Mouse (Mus musculus) stomach, embryonic 14.5 days (tissue): ENCODE measurements at regions not wholly inside any gene's neighbourhood (a gene's known extent, or its start where the extent isn't known, plus 50 kb on each side); places are given as distances from the start of the nearest gene placed in this dataset.
A peak's percentile ranks its signal among the peaks of the same experiment; 100 is the strongest.

Experiments used
- ATAC-seq: fragments of 200-750 bp; cut with Nextera tagmentation; 2 replicates; pipeline ENCODE4 v1.8.0; 2017; ENCODE audit warnings: low read depth, moderate TSS enrichment; ENCODE audit not compliant: insufficient number of reproducible peaks, insufficient read depth, low FRiP score
- H3K27ac ChIP-seq: fragments of 300-500 bp; sonication (generic); 2 replicates; pipeline ENCODE4 v1.5.1; 2014; ENCODE audit warnings: mild to moderate bottlenecking, low read length, moderate library complexity, mixed read lengths
- H3K27me3 ChIP-seq: fragments of 300-500 bp; sonication (generic); 2 replicates; pipeline ENCODE4 v1.6.1; 2014; ENCODE audit warnings: low read length, control low read depth, mixed read lengths; ENCODE audit not compliant: control insufficient read depth, insufficient read depth
- H3K36me3 ChIP-seq: fragments of 300-500 bp; sonication (generic); 2 replicates; pipeline ENCODE4 v1.6.1; 2014; ENCODE audit warnings: mild to moderate bottlenecking, control low read depth, low read length, moderate library complexity, mixed read lengths; ENCODE audit not compliant: control insufficient read depth, insufficient read depth
- H3K4me1 ChIP-seq: fragments of 300-500 bp; sonication (generic); 2 replicates; pipeline ENCODE4 v1.6.1; 2014; ENCODE audit warnings: low read length, control low read depth, mixed read lengths; ENCODE audit not compliant: control insufficient read depth, insufficient read depth
- H3K4me2 ChIP-seq: fragments of 300-500 bp; sonication (generic); replicated peaks from 2 replicates; pipeline ENCODE4 v1.6.1; 2014; ENCODE audit warnings: low read depth, low read length, control low read depth
- H3K4me3 ChIP-seq: fragments of 300-500 bp; sonication (generic); 2 replicates; pipeline ENCODE4 v1.5.1; 2014; ENCODE audit warnings: low read depth, low read length, control low read depth
- H3K9ac ChIP-seq: fragments of 300-500 bp; sonication (generic); replicated peaks from 2 replicates; pipeline ENCODE4 v1.6.1; 2014; ENCODE audit warnings: low read depth, mild to moderate bottlenecking, control low read depth, low read length, moderate library complexity, mixed read lengths
- H3K9me3 ChIP-seq: fragments of 300-500 bp; sonication (generic); 2 replicates; pipeline ENCODE4 v1.6.1; 2016; ENCODE audit warnings: low read depth, low read length, control low read depth; ENCODE audit not compliant: control insufficient read depth
- WGBS: fragments of 180-500 bp; shearing (Covaris S2); extraction: QIAGEN DNeasy Blood & Tissue Kit; methylation state at CpG from one replicate; pipeline ENCODE4 v1.1.7; 2014; 5-methylcytosine and 5-hydroxymethylcytosine counted together

GRCm38 (mm10) chrX:11585353-11585752 is 257.7 kb downstream of the H2al1j start:
- WGBS, result 72% methylated on average over 5 of the region's 5 CpGs
- H3K4me1 ChIP-seq, result no peaks in the 10 kb centered on the region
- H3K4me2 ChIP-seq, result no peak overlapping the region
- H3K27me3 ChIP-seq, result no peaks in the 10 kb centered on the region
- H3K36me3 ChIP-seq, result no peaks in the 10 kb centered on the region
- H3K4me3 ChIP-seq, result no peak overlapping the region
- H3K9ac ChIP-seq, result no peak overlapping the region
- H3K27ac ChIP-seq, result no peak overlapping the region
- ATAC-seq, result no peak
- no peaks in the 10 kb centered on the region for H3K9me3 ChIP-seq

GRCm38 (mm10) chrX:11591391-11592187 is 264.0 kb downstream of the H2al1j start:
- no peak overlapping the region for H3K4me2 ChIP-seq
- H3K27me3 ChIP-seq, result no peaks in the 10 kb centered on the region
- H3K4me3 ChIP-seq, result no peak overlapping the region
- no peak for ATAC-seq
- H3K27ac ChIP-seq, result no peak overlapping the region
- H3K9me3 ChIP-seq, result no peaks in the 10 kb centered on the region
- no peak overlapping the region for H3K9ac ChIP-seq
- WGBS, result 33% methylated on average over 10 of the region's 10 CpGs
- H3K36me3 ChIP-seq, result no peaks in the 10 kb centered on the region
- 0 out of 2 replicates have a peak, but pooled peaks cover 3% of the 10 kb centered on the region for H3K4me1 ChIP-seq

GRCm38 (mm10) chrX:11594542-11594941 is 266.9 kb downstream of the H2al1j start:
- ATAC-seq, result no peak
- H3K36me3 ChIP-seq, result no peaks in the 10 kb centered on the region
- no peak overlapping the region for H3K9ac ChIP-seq
- no peak overlapping the region for H3K27ac ChIP-seq
- WGBS, result 49% methylated on average over 3 of the region's 3 CpGs
- H3K4me3 ChIP-seq, result no peak overlapping the region
- H3K4me1 ChIP-seq, result 0 out of 2 replicates have a peak, but pooled peaks cover 3% of the 10 kb centered on the region
- no peaks in the 10 kb centered on the region for H3K9me3 ChIP-seq
- no peaks in the 10 kb centered on the region for H3K27me3 ChIP-seq
- no peak overlapping the region for H3K4me2 ChIP-seq

GRCm38 (mm10) chrX:11597548-11597947 is 269.9 kb downstream of the H2al1j start:
- ATAC-seq, result no peak

GRCm38 (mm10) chrX:11614237-11614636 is 286.6 kb downstream of the H2al1j start:
- no peaks in the 10 kb centered on the region for H3K27me3 ChIP-seq
- 31% methylated on average over 8 of the region's 8 CpGs for WGBS
- H3K4me2 ChIP-seq, result no peak overlapping the region
- H3K36me3 ChIP-seq, result no peaks in the 10 kb centered on the region
- H3K9me3 ChIP-seq, result no peaks in the 10 kb centered on the region
- H3K4me3 ChIP-seq, result no peak overlapping the region
- H3K9ac ChIP-seq, result no peak overlapping the region
- no peaks in the 10 kb centered on the region for H3K4me1 ChIP-seq
- no peak overlapping the region for H3K27ac ChIP-seq
- ATAC-seq, result peak; percentile 67; the same call in 1 of the 2 replicates

More at GRCm38 (mm10) chrX:11597548-11597947, 269.9 kb downstream of the H2al1j start:
- WGBS, result 75% methylated on average over 7 of the region's 7 CpGs
- Histone ChIP-seq H3K4me1 (no peaks in the 10 kb centered on the region), H3K4me3 (no peak overlapping the region), H3K27me3 (no peaks in the 10 kb centered on the region), H3K9me3 (no peaks in the 10 kb centered on the region), H3K4me2 (no peak overlapping the region), H3K9ac (no peak overlapping the region), H3K36me3 (no peaks in the 10 kb centered on the region), H3K27ac (no peak overlapping the region)

- Histone ChIP-seq H3K36me3 (no peaks in the 10 kb centered on the region), H3K27me3 (no peaks in the 10 kb centered on the region), H3K4me2 (no peak overlapping the region), H3K4me3 (no peak overlapping the region), H3K4me1 (0 out of 2 replicates have a peak, but pooled peaks cover 8% of the 10 kb centered on the region), H3K9ac (no peak overlapping the region), H3K9me3 (no peaks in the 10 kb centered on the region), H3K27ac (no peak overlapping the region)
- ATAC-seq, result no peak
- whole genome bisulfite sequencing, result 58% methylated on average over 19 of the region's 19 CpGs
Measured at GRCm38 (mm10) chrX:11621045-11621763, 293.6 kb downstream of the H2al1j start.

- Histone ChIP-seq H3K9ac (no peak overlapping the region), H3K4me2 (no peak overlapping the region), H3K4me1 (0 out of 2 replicates have a peak, but pooled peaks cover 4% of the 10 kb centered on the region), H3K27me3 (no peaks in the 10 kb centered on the region), H3K36me3 (no peaks in the 10 kb centered on the region), H3K9me3 (no peaks in the 10 kb centered on the region), H3K4me3 (no peak overlapping the region), H3K27ac (no peak overlapping the region)
- WGBS, result 43% methylated on average over 10 of the region's 10 CpGs
- no peak for ATAC-seq
Measured at GRCm38 (mm10) chrX:11626274-11626878, 298.8 kb downstream of the H2al1j start.

GRCm38 (mm10) chrX:11629362-11629761 is 301.7 kb downstream of the H2al1j start:
- H3K36me3 ChIP-seq, result no peaks in the 10 kb centered on the region
- no peaks in the 10 kb centered on the region for H3K4me1 ChIP-seq
- no peak overlapping the region for H3K4me3 ChIP-seq
- WGBS, result 67% methylated on average over 2 of the region's 2 CpGs
- no peak overlapping the region for H3K9ac ChIP-seq
- no peaks in the 10 kb centered on the region for H3K27me3 ChIP-seq
- no peak overlapping the region for H3K27ac ChIP-seq
- H3K4me2 ChIP-seq, result no peak overlapping the region
- no peak for ATAC-seq
- H3K9me3 ChIP-seq, result no peaks in the 10 kb centered on the region
